In the genomic region with DNA sequence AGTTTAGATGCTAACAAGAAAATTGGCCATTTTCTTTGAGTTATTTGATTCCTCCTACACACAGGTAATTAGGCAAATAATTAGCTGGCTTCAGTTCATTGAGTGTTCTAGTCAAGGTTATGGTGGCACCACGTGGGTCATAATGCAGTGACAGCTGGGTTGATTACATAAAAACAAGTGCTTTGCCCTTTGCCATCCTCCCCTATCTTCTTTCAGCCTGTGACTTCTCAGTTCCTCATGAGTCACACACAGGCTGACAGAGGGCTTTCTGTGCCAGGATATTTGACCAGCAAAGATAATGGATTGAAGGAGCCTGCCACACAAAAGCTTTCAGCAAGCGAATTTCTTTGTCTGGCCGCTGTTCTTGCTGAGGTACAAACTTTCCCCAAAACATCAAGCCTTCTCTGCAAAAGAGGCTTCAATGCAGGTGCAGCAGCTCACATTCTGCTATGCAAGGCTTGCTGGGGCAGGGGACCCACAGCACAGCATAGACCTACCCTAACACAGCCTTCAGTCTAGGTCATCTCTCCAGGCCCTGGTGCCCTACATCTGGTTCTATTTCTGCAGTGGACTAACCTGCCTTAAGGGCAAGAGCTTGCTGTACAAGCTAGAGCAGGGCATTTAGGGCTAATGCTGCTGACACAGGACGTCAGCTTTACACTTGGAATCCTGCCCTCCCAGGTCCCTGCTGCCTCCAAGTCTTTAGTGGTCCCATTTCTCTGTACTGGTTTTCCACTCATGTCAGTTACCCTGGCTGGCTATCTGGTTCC, we compare ENCODE assay signal across 10 mouse cellular contexts. TPM values are rescaled to one million over a fixed set of nuclear protein-coding genes. Genes with fewer than 3 reads are reported as not detected.
DNase-seq lines count a peak whose midpoint lies in the region; ATAC-seq and TF ChIP-seq lines count a peak whose summit lies in the region.
"Had no signal": no experiment of that assay in that cellular context is flagged by ENCODE, and none has a peak within 500 bp of the region (broad histone marks: within the 10 kb centered on the region; RNA-seq: fewer than 3 reads in every experiment).

No protein-coding gene starts in this region.

- H3K27ac ChIP-seq in layer of hippocampus, adult 2 months = no peak overlapping the region
- H3K27ac ChIP-seq in hindbrain, embryonic 13.5 days = no peak overlapping the region
- H3K27ac ChIP-seq: hindbrain, embryonic 12.5 days; liver, embryonic 14.5 days; neural tube, embryonic 12.5 days had no signal

- no peak for ATAC-seq in hindbrain, embryonic 13.5 days (ENCODE audit: low FRiP score)

- H3K4me3 ChIP-seq in layer of hippocampus, adult 2 months = no peak overlapping the region
- no peak overlapping the region for H3K4me3 ChIP-seq in hindbrain, embryonic 13.5 days
- H3K4me3 ChIP-seq: hindbrain, embryonic 12.5 days; neural tube, embryonic 12.5 days had no signal

- H3K9me3 ChIP-seq in hindbrain, embryonic 13.5 days = peaks cover 4% of the 10 kb centered on the region; the same call in 1 of the 2 replicates
- H3K9me3 ChIP-seq: neural tube, embryonic 12.5 days had no signal

- no peaks in the 10 kb centered on the region for H3K4me1 ChIP-seq in hindbrain, embryonic 13.5 days (replicated peaks)
- H3K4me1 ChIP-seq: hindbrain, embryonic 12.5 days; neural tube, embryonic 12.5 days had no signal

- no peak overlapping the region for H3K9ac ChIP-seq in hindbrain, embryonic 13.5 days
- H3K9ac ChIP-seq: hindbrain, embryonic 12.5 days; liver, embryonic 14.5 days; neural tube, embryonic 12.5 days had no signal

- no peaks in the 10 kb centered on the region for H3K36me3 ChIP-seq in hindbrain, embryonic 13.5 days
- H3K36me3 ChIP-seq: hindbrain, embryonic 12.5 days; neural tube, embryonic 12.5 days had no signal

- 42% methylated on average over 4 of the region's 4 CpGs for WGBS in hindbrain, embryonic 13.5 days

- no peak for TF ChIP-seq CTCF in layer of hippocampus, adult 2 months (conservative IDR thresholded peaks at IDR 0.05)

- H3K4me2 ChIP-seq in hindbrain, embryonic 13.5 days = no peak overlapping the region
- H3K4me2 ChIP-seq: hindbrain, embryonic 12.5 days; neural tube, embryonic 12.5 days had no signal

- DNase-seq in thymus, postnatal 0 days (ENCODE audit: low spot score) = peak; percentile 7
- DNase-seq in thymus, adult 18-20 months = no peak
- peak; percentile 26 for DNase-seq in cerebellum, adult 9-10 months
- DNase-seq in kidney, adult 18-20 months = peak; percentile 6
- DNase-seq in layer of hippocampus, adult 2 months (ENCODE audit: low spot score in 2 of 2) = no peak
- no peak for DNase-seq in frontal cortex, postnatal 25 days (ENCODE audit: low spot score in 2 of 2)

- H3K27me3 ChIP-seq in hindbrain, embryonic 13.5 days = no peaks in the 10 kb centered on the region
- H3K27me3 ChIP-seq: hindbrain, embryonic 12.5 days; neural tube, embryonic 12.5 days had no signal

RNA-seq across cellular contexts. Expression of a gene that starts 30.7 kb away (rescaled TPM):
- 39.6 and 44.4 TPM in 2 replicates for polyA plus RNA-seq in thymus, postnatal 0 days (2015; fragmentation: Nextera tagmentation; extraction: Ambion mirVana)
- total RNA-seq in layer of hippocampus, adult 2 months (2021) = 1 to 10 TPM; 3.1 to 3.6 TPM
- 1.8 and 1.9 TPM in 2 replicates for polyA plus RNA-seq in hindbrain, embryonic 13.5 days (2015; fragmentation: Nextera tagmentation; extraction: Ambion mirVana)

RNA-seq across cellular contexts. Expression of a gene that starts 31.3 kb away (rescaled TPM):
- polyA plus RNA-seq in thymus, postnatal 0 days (2015; fragmentation: Nextera tagmentation; extraction: Ambion mirVana) = 24.9 and 26.4 TPM in 2 replicates
- 1 to 10 TPM; 4.8 TPM for total RNA-seq in layer of hippocampus, adult 2 months (2021)
- 1.3 and 1.5 TPM in 2 replicates for polyA plus RNA-seq in hindbrain, embryonic 13.5 days (2015; fragmentation: Nextera tagmentation; extraction: Ambion mirVana)

RNA-seq across cellular contexts. Expression of a gene that starts 36.3 kb away (rescaled TPM):
- polyA plus RNA-seq in thymus, postnatal 0 days (2015; fragmentation: Nextera tagmentation; extraction: Ambion mirVana) = 5.3 and 5.5 TPM in 2 replicates
- 1 to 10 TPM; 1.2 to 1.4 TPM for total RNA-seq in layer of hippocampus, adult 2 months (2021)
- 0.17 and 0.48 TPM in 2 replicates for polyA plus RNA-seq in hindbrain, embryonic 13.5 days (2015; fragmentation: Nextera tagmentation; extraction: Ambion mirVana)

Comparison
In these comparisons a context has a peak if more than half of its experiments do, and no peak if none do; other contexts are left out.
1. DNase-seq: peak in thymus, postnatal 0 days (single experiment), cerebellum, adult 9-10 months (single experiment) and kidney, adult 18-20 months (single experiment); none in thymus, adult 18-20 months (0 of 2), layer of hippocampus, adult 2 months (0 of 2) and frontal cortex, postnatal 25 days (0 of 2).
2. RNA of a gene that starts 30.7 kb away (polyA plus RNA-seq): 39.6 to 44.4 TPM in thymus, postnatal 0 days; 1.8 to 1.9 TPM in hindbrain, embryonic 13.5 days; every median in the first group is over 10 times any median in the second.
3. RNA of a gene that starts 31.3 kb away (polyA plus RNA-seq): 24.9 to 26.4 TPM in thymus, postnatal 0 days; 1.3 to 1.5 TPM in hindbrain, embryonic 13.5 days; every median in the first group is over 10 times any median in the second.